Mouse (Mus musculus): ENCODE results near the gene Rab3il1.

Rab3il1 gene

DNA sequence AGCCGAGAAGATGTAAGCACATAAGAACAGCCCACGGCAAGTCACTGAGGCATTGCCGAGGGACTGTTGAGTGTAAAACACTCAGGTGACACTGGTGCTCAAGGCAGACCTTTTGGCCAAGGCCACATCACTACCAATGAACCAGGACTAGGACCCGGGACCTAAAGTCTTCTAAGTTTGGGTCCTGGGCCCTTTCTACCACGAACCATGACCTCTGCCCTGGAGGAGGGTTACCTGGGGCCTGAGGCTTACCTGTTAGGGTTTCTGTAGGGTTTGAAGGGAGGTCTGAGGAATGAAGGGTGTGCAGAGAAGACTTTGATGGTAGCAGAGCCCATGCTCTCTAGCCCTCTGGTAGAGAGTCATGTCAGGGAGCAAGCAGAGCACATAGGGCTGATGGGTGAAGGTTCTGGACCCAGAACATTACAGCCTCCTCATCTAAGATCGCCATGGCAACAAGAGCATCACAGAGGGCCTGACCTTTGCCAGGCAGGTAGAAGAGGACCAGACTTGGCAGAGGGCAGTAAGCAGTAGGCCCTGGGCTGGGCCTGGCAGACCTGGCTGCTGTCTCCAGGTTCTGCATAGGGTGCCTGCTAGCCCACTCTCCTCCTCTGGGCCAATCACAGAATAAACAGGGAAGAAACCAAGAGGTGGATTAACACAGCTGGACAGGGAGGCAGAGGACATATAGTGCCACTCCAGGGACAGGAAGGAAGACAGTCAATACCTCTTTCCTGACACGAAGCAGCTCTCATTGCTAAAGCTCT, at the start of gene Rab3il1, which contains the start of gene Best1:
Gene Rab3il1, plus strand, starts transcription at position 464 of the 764 bp plus-strand sequence.
Gene Best1, minus strand, starts transcription at position 428 of the 764 bp plus-strand sequence.
- no peak for DNase-seq

DNA sequence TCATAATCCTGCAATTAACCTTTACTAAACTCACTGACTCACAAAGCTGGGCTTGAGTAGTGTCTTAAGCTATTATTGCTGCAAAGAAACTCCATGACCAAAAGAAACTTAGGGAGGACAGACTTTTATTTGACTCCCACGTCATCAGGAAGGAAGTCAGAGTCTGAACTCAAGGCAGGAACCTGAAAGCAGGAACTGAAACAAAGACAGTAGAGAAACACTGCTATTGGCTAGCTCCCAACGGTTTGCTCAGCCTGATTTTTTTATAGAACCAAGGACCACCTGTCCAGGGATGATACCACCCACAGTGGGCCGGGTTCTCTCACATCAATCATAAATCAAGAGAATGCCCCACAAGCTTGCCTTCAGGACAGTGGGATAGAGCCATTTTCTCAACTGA, 49.1 kb upstream of the Rab3il1 start:
- no peak for DNase-seq

DNA sequence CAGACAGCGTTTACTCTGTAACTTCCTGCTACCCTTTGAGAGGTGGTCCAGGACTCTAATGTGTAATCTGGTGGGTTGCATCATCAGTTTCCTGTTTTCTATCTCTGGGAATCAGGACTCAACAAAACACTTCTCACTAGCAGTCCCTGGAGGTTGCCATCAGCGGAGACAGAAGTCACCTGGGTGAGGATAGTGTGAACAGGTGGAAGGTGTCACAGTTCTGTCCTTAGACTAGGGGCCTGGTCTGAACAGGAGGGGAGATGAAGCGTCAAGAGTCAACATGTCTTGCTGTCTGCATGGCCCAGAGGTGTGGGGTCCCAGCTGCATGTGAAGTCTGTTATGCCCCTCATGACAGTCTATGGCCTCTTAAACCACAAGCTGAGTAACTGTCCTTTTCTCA, 48.6 kb upstream of the Rab3il1 start:
- DNase-seq, result no peak

DNA sequence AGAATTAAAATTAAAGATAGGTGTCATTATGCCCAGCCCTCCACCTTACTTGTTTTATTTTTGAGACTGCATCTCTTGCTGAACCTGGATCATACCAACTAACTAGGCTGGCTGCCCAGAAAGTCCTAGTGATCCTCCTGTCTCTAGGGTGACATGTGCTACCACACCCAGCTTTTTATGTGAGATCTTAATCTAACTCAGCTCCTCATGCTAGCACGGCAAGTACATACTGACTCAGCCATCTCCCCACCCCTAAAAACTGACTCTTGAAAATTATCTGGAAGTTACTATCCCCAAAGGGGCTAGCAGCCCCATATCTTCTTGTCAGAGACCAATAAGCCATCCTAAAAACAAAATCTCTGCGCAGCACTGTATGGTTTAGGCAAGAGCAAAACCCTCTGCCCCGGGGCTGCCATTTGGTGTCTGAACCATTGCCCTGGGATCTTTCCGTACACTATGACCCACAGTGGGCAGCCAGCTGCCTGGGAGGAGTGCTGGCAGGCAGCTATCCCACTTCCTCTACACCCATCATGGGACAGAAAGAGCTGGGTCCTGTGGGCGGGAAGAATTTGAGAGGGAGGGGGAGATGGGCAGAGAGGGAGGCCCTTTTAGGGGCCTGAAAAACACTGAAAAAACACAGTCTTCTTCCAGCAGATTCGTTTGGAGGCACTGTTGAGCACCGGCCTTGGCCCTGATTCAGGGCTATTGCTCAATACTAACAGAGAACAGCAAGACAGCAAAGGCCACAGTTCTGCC, 47.2 kb upstream of the Rab3il1 start:
- DNase-seq, result no peak

DNA sequence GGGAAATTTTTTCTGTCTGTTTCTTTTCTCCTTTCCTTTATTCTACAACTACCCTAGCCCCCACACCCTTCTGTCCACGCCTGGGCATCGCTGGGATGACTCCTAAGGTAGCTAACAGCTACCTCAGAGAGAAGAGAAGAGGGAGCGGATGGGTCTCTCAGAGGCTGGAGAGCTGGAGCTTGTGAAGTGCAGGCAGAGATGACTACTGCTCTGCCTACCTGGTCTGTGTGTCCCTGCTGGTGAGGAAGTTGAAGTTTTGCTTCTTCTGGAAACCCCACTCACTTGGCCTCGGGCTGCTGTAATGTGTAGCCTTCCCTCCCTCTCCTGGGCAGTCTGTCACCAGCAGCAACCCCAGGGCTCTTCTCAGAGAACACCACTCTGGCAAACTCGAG, 46.7 kb upstream of the Rab3il1 start:
- no peak for DNase-seq

DNA sequence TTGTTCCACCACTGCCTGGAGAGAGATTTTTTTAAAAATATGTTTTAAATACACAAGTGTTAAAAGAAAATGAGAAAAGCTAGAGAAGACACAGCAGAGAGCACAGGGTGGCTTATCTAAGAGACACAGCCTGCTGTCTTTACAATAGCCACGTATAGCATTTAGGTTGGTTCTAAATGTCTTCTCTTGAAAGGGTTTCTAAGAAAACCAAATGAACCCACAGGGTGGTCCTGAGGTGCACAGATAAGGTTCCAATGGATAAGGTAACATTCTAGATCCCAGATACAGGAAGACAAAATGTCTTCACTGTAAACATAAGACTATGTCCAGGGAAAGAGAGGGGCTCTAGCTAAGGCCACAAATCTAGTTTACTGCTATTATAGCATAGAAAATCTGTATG, 46.0 kb upstream of the Rab3il1 start:
- no peak for DNase-seq

DNA sequence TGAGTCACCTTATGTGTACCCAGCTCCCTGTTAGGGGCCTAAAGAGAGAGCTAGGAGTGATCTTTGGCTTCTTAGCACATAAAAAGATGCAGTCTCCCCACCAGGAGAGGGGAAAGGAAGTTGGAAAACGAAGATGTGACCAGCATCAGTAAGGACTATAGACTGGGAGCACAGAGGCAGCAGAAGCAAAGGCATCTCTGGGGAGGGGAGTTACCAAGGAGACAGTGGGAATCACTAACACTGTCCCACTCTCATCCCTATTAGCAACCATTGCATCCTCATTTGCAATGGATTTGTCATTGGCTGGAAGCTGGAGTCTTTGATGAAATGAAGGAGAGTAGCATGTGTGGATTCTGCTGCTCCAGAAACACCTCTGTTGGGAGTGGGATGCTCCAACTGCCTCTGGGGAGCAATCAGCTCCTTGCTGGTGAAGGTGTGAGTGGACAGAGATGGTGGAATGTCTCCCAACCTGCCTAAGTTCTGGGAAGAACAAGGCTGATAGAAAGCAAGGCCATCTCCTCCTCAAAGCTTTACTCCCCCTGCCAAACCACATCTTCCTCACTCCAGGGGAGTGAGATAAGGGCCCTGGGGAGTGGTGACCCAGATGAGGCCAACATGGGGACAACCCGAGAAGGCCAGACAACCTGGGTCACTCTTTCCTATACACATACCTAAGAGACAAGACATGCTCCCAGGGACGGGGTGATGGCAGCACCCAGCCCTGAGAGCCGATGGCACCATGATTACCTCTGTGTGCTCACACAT, 44.7 kb upstream of the Rab3il1 start:
- no peak for DNase-seq

DNA sequence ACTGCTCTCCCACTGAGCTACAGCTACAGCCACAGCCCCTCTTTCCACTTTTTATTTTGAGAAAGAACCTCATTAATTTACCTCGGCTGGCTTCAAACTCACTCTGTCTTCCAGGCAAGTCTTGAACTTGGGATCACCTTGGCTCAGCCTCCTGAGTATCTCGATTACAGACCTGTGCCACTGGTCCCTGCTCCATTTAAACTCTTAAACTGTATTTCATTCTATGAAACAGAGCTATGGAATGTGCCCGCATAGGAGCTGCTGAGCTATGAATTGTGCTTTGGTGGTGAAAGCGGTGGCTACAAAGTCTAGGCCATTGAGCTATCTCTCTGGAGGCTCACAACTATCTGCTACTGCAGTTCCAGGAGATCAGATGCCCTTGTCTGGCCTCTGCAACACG, 43.5 kb upstream of the Rab3il1 start:
- DNase-seq, result no peak

DNA sequence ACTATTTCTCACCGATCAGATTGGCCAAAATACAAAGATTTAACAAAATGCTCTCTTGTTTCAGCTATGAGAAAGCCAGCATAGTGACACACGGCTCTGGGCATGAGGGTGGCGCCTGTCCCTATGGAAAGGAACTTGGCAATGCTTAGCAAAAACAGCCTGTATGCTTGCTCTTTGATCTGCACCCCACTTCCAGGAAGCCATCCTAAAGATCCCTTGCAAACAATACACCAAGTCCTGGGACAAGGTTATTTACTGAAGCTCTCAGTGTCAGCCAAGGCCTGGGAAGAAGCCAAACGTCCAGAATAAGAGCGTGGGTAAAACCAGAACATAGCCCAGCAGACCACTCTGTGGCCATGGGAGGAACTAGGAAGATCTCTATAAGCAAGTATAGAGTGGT, 40.7 kb upstream of the Rab3il1 start:
- no peak for DNase-seq

DNA sequence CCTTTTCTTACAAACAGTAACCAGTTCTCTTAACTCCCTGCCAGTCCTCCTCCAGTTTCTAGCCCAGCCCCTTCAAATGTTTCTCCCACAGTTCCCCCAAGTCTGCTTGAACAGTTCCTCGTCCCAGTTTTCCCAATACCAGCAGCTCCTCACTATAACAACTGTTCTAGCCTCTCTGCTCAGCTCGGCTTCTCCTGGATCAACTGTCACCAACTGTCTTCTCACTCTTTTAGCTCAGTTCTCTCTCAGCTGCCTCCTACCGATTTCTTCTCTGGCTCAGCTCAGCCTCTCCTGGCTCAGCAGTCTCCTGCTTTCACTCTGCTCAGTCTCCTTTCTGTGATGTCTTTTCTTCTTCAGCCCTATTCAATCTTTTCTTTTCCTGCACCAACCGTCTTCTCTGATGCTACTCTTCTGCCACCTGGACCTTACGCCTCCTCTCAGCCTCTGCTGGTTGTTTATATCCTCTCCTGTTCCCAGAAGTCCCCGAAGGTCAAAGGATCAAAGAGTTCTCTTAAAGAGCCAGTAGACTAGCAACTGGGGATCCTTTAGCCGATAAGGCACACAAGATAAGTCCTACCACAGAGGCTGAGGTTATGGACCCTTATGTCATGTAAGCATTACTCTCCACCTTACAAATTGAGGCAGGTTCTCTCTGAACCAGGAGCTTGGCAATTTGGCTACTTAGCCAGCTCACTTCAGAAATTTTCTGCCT, 37.1 kb upstream of the Rab3il1 start:
- no peak for DNase-seq

DNA sequence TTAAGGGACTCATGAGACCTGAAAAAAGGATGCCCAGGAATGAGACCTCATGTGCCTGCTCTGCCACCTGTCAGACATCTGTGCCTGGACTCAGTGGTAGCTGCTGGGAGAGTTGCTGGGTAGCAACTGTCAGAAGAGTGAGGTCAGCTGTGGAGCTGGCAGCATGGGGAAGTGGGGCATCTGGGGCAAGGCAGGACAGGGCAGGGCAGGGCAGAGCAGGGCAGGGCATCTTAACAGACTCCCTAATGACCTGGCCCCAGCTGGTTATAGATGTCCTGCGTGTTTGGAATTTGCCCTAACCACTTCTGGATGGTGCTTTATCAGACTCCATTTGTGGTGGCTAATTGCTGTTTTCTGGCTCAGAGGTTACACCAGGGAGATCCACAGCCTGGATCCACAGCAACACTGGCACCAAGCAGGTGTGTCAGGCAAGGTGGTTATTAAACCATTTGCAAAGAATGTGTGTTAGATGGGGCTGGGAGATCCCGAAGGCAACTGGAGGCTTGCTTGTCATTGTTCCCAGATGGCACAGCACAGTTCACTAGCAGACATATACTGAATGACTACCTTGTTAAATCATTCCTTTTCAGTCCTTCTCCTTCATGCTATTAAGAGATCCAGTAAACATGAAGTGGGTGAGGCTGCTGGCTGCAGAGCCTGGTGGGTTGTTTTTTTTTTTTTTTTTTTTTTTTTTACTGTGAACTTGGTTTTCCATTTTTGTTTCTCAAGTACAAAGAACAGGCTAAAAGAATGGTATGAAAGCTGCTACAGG, 35.2 kb upstream of the Rab3il1 start:
- DNase-seq, result no peak

DNA sequence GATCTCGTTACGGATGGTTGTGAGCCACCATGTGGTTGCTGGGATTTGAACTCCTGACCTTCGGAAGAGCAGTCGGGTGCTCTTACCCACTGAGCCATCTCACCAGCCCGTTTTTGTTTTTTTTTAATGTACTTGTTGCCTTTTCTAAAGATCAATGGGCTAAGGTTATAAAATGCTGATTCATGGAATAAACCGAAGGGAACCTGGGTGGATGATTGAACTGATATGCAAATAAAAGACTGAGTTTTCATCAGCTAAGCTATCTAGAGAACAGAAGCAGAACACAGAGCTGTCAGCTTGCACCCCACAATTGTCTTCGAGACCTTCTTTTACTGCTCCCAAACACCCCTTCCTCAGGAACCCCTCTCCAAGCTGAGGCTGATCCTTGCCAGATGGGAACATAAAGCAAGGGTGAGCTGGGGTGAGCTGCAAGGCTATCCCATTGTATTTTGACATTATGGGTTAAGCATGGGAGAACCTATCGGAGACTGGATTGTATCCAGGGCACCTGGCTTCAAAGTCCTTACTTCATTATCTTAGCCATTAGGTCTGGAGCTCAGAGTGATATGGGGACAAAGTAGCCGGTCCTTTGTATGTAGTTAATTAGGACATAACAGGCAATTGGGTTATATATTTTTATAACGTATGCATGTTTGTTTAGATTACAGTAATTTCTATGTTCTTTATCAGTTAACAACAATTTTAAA, 33.2 kb upstream of the Rab3il1 start:
- no peak for DNase-seq

DNA sequence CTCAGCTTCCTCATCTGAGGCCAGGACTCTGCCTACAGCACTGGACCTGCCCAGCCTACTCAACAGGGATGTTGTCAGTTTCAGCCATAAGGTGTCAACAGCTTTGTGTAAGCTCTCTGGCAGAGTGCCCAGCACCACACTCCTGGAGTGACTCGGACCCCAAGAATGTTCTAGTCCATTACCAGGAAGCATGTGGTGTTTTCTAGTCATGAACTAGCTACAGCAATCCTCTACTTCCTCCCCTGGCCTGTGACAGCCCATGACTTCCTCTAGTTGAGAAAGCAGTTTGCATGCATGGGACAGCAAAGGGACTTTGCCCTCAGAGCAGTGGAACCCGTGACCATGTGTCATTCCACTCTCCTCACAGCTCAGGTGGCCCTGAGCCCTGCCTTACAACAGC, 26.6 kb upstream of the Rab3il1 start:
- peak; percentile 16 for DNase-seq

DNA sequence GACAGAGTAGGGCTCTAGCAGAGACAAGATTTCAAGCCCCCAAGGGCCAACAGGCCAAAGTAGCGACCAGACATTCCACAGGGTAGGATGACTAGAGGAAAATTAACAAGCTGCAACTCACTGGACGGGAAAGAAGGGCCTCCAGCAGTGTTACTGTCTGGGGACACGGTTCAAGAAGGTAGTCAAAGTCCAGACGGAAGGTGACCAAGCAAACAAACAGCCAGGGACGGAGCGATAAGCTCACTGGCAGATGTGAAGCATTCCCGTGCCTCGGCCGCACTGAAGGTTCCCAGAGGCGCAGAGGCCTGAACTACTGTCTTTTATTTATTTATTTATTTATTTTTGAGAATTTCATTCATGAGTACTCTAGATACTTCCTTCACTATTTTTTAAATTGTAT, 24.4 kb upstream of the Rab3il1 start:
- DNase-seq, result no peak

DNA sequence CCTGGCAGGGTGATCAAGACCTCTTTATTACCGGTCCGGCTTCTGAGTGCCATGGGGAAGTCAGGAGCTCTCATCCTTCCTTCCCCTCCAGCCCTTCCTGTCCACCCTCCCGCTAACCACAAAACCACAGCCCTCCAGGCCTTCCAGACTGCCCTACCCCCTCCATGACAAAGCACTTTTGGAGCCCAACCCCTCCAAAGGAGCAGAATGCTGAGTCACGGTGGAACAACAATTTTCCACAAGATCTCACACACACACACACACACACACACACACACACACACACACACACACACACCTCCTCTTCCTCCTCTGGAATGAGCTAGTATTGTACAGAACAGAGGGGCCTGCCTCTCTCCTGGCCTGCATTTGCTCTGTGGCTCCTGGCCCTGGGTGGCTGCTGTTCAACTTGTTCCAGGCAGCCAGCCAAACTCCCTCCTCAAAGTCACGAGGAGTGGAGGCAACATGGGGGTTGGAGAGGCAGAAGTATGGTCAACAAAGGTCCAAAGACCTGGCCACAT, 23.0 kb upstream of the Rab3il1 start:
- DNase-seq, result peak; percentile 16

DNA sequence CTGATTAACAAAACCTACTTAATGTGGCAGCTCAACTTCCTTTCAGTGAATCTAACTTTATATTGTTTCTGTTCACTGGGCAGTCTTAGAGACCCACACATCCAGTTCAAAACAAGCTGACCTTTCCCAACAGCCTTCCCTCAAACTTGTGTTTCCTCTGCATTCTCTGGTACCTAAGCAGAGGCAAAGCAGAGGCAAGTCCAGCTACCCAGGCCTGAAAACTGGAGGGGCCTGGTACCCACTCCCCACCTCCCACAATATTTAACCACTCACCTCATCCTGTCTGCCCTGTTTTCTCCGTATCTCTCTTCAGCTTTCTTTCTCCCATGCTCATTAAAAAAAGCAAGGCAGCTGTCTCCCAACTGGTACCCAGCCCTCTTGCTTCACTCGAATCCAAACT, 22.3 kb upstream of the Rab3il1 start:
- no peak for DNase-seq

DNA sequence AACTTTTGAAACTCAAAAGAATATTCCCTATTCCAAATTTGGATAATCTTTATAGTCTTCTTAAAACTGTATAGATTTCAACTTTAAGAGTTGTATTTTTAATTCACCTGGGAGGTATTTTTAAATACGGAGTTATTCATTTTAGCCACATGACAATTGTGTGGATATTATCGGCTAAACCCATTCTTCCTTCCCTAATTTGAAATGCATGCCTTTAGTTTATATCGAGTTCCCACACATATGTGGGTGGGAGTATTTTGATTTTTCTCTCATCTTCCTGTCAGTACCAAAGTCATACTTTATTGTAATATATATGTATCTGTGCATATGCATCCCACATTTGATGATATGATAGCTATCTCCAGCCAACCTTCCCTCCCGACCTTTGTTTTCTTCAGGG, 21.2 kb upstream of the Rab3il1 start, which contains the start of gene Fth1:
Gene Fth1, plus strand, starts transcription at position 341 of the 400 bp plus-strand sequence.
- DNase-seq, result no peak

DNA sequence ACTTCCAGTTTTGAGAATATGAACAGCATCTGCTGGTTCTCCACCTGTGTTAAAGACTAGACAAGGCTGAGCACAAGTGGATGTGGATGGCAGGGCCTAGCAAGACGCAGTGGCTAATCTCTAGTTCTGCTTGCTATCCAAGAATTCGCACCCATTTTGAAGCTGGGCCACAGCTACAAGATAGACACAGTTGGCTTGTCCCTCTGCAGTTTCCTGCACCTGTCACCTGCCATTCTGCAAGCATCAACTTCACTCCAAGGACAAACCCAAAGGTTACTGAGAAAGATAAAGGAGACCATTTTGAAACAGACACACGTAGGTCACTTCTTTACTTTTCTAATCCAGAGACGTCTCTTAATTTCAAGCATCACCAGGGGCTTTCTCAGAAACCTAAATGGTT, 19.8 kb upstream of the Rab3il1 start:
- DNase-seq, result peak; percentile 19

DNA sequence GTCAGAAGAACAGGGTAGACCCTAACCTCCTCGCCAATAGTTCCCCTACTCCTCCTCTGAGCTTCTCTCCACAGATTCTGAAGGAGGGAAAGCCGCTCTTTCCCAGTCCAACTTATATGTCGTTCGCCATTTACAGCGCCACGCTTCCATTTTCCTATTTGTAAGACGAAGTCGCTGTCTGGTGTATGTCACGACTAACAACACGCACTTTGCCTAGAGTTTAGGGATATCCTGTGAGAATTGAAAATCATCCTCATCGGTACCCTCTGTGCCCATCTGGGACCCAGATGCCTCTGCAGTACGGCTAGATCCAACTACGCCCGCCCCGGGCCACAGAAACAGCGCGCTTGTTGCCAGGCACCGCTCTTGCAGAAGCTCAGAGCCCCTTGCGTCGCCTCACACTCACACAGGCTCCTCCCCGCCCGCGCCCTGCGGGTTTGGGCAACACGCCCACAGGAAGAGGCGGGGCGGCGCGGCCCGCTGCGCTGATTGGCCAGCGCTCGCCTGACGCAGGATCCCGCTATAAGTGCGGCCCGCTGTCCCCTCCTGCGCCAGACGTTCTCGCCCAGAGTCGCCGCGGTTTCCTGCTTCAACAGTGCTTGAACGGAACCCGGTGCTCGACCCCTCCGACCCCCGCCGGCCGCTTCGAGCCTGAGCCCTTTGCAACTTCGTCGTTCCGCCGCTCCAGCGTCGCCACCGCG, 19.2 kb upstream of the Rab3il1 start:
- DNase-seq, result peak; percentile 97

DNA sequence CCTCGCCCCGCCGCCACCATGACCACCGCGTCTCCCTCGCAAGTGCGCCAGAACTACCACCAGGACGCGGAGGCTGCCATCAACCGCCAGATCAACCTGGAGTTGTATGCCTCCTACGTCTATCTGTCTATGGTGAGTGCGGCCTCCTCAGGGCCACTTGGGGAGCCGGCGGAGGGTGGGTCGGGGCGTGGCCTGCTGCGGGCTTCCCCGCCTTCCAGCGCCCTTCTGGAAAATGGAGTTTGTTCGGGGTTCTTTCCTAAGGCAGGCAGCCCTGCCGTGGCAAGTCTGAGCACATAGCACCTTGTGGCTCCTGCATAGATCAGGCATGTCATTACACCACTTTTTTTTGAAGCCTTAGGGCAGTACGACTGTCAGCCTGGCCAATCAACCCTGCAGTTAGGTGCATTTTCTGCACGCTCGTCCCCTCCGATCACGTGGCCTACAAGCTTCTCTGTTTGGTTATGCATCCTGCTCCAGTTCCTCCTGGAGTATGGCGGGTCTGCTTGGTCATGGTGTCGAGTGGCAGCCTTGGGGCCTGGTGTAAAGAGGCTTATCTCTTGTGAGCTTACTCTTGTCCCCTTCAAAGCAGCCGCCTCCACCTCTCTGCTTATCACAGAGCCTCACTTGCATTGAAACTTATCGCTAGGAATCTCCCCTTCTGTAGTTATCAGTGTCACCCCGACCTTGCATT, 18.5 kb upstream of the Rab3il1 start:
- peak; percentile 65 for DNase-seq
